Comparison of ENCODE assay signal across 10 mouse cellular contexts in the genomic region with DNA sequence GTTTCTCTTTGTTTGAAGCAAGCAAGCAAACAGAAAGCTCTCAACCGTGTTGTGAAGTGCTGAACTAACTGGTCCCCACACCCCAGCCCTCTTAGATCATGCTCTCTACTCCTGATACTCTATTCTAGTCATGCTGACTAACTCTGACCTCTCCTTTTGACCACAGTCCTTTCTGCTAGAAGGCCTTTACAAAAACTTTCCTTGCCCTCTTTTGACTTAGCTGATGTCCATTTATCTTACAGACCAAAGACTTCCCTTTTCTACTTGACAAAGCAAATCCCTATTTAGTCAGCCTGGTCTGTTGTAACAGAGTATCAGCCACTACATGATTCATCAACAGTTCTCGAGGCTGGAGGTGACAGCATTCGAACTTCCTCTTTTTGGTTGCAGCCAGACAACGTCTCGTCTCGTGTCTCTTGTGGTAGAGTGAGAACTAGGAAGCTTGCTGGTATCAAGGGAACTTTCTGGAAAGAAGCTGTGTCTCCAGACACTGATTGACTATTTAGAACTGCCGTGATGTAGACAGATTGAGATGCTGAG. TPM values are rescaled to one million over a fixed set of nuclear protein-coding genes. Genes with fewer than 3 reads are reported as not detected.
DNase-seq lines count a peak whose midpoint lies in the region; ATAC-seq and TF ChIP-seq lines count a peak whose summit lies in the region.
"Had no signal": no experiment of that assay in that cellular context is flagged by ENCODE, and none has a peak within 500 bp of the region (broad histone marks: within the 10 kb centered on the region; RNA-seq: fewer than 3 reads in every experiment).

No protein-coding gene starts in this region.

- H3K9ac ChIP-seq in liver, embryonic 16.5 days (ENCODE audit: low read depth, low read length), result no peak overlapping the region
- H3K9ac ChIP-seq: hindbrain, embryonic 12.5 days had no signal

- H3K4me2 ChIP-seq in liver, embryonic 16.5 days (ENCODE audit: low read depth, low read length), result no peak overlapping the region
- H3K4me2 ChIP-seq: hindbrain, embryonic 12.5 days had no signal

- peak; percentile 13 to 35 for DNase-seq in adrenal gland, adult (ENCODE audit: inconsistent age in 2 of 2, low spot score in 1 of 2)
- no peak for DNase-seq in adrenal gland, adult 18-20 months (ENCODE audit: low spot score in 2 of 2)
- DNase-seq in left cerebral cortex, adult 2 months (ENCODE audit: extremely low spot score in 1 of 2, low spot score in 2 of 2), result no peak
- DNase-seq in left cerebral cortex, adult 18-20 months (ENCODE audit: low spot score in 2 of 2), result no peak
- DNase-seq in skeletal muscle tissue, adult 2 months (ENCODE audit: low read depth, low spot score), result peak; percentile 37
- DNase-seq in thymus, postnatal 14 days, result no peak

- H3K27me3 ChIP-seq in liver, embryonic 16.5 days (ENCODE audit: control insufficient read depth, insufficient read depth, low read depth, low read length), result peaks cover 21% of the 10 kb centered on the region
- H3K27me3 ChIP-seq: hindbrain, embryonic 12.5 days had no signal

- H3K4me3 ChIP-seq in left cerebral cortex, adult 2 months, result no peak overlapping the region
- no peak overlapping the region for H3K4me3 ChIP-seq in liver, embryonic 16.5 days (ENCODE audit: low read depth, low read length)
- H3K4me3 ChIP-seq: hindbrain, embryonic 12.5 days had no signal

- no peaks in the 10 kb centered on the region for H3K36me3 ChIP-seq in liver, embryonic 16.5 days (ENCODE audit: control insufficient read depth, insufficient read depth)
- H3K36me3 ChIP-seq: hindbrain, embryonic 12.5 days had no signal

- ATAC-seq in liver, embryonic 16.5 days (ENCODE audit: low read depth), result peak; percentile 27; the same call in 1 of the 2 replicates
- no peak for ATAC-seq in activated CD4-positive, CD25-positive, alpha-beta regulatory T cell, adult 4 months

- H3K4me1 ChIP-seq in liver, embryonic 16.5 days (ENCODE audit: control insufficient read depth, low read depth, low read length), result no peaks in the 10 kb centered on the region; the same call in 1 of the 2 replicates
- H3K4me1 ChIP-seq: hindbrain, embryonic 12.5 days had no signal

- intact Hi-C loops in left cerebral cortex, adult 2 months (cut with DNase I), result no loop called here

- WGBS in liver, embryonic 16.5 days (ENCODE audit: insufficient replicate concordance), result 9% methylated on average over 7 of the region's 7 CpGs

- H3K9me3 ChIP-seq in liver, embryonic 16.5 days (replicated peaks; ENCODE audit: control insufficient read depth, low read length), result no peaks in the 10 kb centered on the region
- H3K9me3 ChIP-seq: hindbrain, embryonic 12.5 days had no signal

- no peak for TF ChIP-seq CTCF in left cerebral cortex, adult 2 months (IDR thresholded peaks at IDR 0.05)

- H3K27ac ChIP-seq in left cerebral cortex, adult 2 months, result peak overlapping the region; percentile 24; the same call in 1 of the 2 replicates
- H3K27ac ChIP-seq in liver, embryonic 16.5 days (ENCODE audit: low read length), result peak overlapping the region; percentile 49
- H3K27ac ChIP-seq: hindbrain, embryonic 12.5 days had no signal

RNA-seq across cellular contexts. Expression of a gene that starts 30.4 kb away (rescaled TPM):
- total RNA-seq in adrenal gland, adult 18-20 months (2021), result under 1 TPM in 1 of 2 experiments, not detected in 1; 0.19 TPM
- total RNA-seq in left cerebral cortex, adult 2 months (2021), result not detected
- total RNA-seq in left cerebral cortex, adult 18-20 months (2021), result not detected
- not detected in 2 replicates for polyA plus RNA-seq in liver, embryonic 16.5 days (2015; fragmentation: Nextera tagmentation; extraction: Ambion mirVana)
- polyA plus RNA-seq in activated CD4-positive, CD25-positive, alpha-beta regulatory T cell, adult 4 months (2017; shearing (Covaris generic)), result under 1 TPM in 1 of 2 experiments, not detected in 1; 0.25 TPM
- polyA plus RNA-seq: embryonic facial prominence, embryonic 11.5 days; hindbrain, embryonic 12.5 days had no signal

Comparison
In these comparisons a context has a peak if more than half of its experiments do, and no peak if none do; other contexts are left out.
1. DNase-seq: peak in adrenal gland, adult (2 of 2) and skeletal muscle tissue, adult 2 months (single experiment); none in adrenal gland, adult 18-20 months (0 of 2), left cerebral cortex, adult 2 months (0 of 2), left cerebral cortex, adult 18-20 months (0 of 2) and thymus, postnatal 14 days (single experiment).